Mouse (Mus musculus) cerebellum, postnatal 14 days (tissue): ENCODE results near the gene Elk4.

Source experiments
- DNase-seq, 2 experiments: peaks; one replicate each; pipeline ENCODE4 v3.0.0; 2021; ENCODE audit warnings: mixed read lengths in 2 of 2

The Elk4 gene

GRCm38 (mm10) chr1:132019876-132020275 is 12.5 kb downstream of the Elk4 start:
- DNase-seq, result no peak

- DNase-seq, result no peak
Measured at GRCm38 (mm10) chr1:132022107-132022506, 14.7 kb downstream of the Elk4 start.

- peak in 1 of 2 experiments; percentile 15 for DNase-seq
Measured at GRCm38 (mm10) chr1:132026925-132027646, 19.7 kb downstream of the Elk4 start.

- no peak for DNase-seq
Measured at GRCm38 (mm10) chr1:132027978-132028377, 20.6 kb downstream of the Elk4 start.

- no peak for DNase-seq
Measured at GRCm38 (mm10) chr1:132028413-132028812, 21.0 kb downstream of the Elk4 start.

- DNase-seq, result no peak
Measured at GRCm38 (mm10) chr1:132030574-132030973, 23.2 kb downstream of the Elk4 start.

- no peak for DNase-seq
Measured at GRCm38 (mm10) chr1:132032172-132032571, 24.8 kb downstream of the Elk4 start.

- DNase-seq, result no peak
Measured at GRCm38 (mm10) chr1:132037746-132038145, 30.3 kb downstream of the Elk4 start.

- DNase-seq, result no peak
Measured at GRCm38 (mm10) chr1:132038753-132039152, 31.3 kb downstream of the Elk4 start.

- no peak for DNase-seq
Measured at GRCm38 (mm10) chr1:132040201-132040621, 32.8 kb downstream of the Elk4 start.

GRCm38 (mm10) chr1:132043759-132044158 is 36.4 kb downstream of the Elk4 start:
- no peak for DNase-seq

GRCm38 (mm10) chr1:132046143-132046735 is 38.8 kb downstream of the Elk4 start:
- DNase-seq, result peak; percentile 82 to 84

- peak; percentile 50 to 61 for DNase-seq
Measured at GRCm38 (mm10) chr1:132051746-132052145, 44.3 kb downstream of the Elk4 start.

GRCm38 (mm10) chr1:132054387-132054786 is 47.0 kb downstream of the Elk4 start:
- DNase-seq, result no peak

GRCm38 (mm10) chr1:132055054-132055664 is 47.8 kb downstream of the Elk4 start:
- no peak for DNase-seq

GRCm38 (mm10) chr1:132058558-132058957 is 51.2 kb downstream of the Elk4 start:
- no peak for DNase-seq

GRCm38 (mm10) chr1:132060036-132060769 is 52.8 kb downstream of the Elk4 start:
- DNase-seq, result no peak

- DNase-seq, result no peak
Measured at GRCm38 (mm10) chr1:132061750-132062541, 54.5 kb downstream of the Elk4 start.

- no peak for DNase-seq
Measured at GRCm38 (mm10) chr1:132063096-132063495, 55.7 kb downstream of the Elk4 start.

- no peak for DNase-seq
Measured at GRCm38 (mm10) chr1:132065001-132065400, 57.6 kb downstream of the Elk4 start.

GRCm38 (mm10) chr1:132065475-132066172 is 58.2 kb downstream of the Elk4 start:
- DNase-seq, result no peak
